Mouse (Mus musculus): ENCODE data around the gene Krtcap2.

Gene Krtcap2

DNA sequence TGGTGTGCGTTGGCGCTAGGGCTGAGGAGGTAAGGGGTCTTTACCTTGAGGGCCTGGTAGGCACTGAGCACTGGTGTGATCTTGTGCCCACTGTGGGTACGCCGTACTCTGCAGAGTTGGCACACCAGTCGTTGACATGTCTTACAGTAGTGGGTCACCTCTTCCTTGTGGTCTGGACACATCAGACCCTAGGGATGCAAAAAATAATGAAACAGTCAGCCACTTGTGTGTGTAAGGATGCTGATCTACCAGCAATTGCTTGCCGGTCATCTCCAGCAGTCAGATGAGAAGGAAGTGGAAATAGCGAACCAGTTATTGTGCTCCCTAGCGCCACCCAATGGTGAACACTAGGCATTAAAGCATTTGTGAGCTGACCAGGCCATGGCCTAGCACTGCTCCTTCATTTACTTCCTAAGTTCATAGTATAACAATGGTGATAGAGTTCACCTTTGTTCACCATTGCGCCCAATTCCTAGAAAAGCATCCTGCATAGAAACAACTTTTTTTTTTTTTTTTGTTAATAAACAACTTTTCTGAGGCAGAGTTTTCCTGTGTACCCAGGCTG, 3.4 kb upstream of the Krtcap2 start:
- in situ Hi-C loops (cut with MboI; ENCODE audit: low pct_unique_long_range_greater_than_20kb in 1 of 2, low sequenced_read_pairs in 2 of 2, unreplicated experiment in 1 of 2), result no loop called here

DNA sequence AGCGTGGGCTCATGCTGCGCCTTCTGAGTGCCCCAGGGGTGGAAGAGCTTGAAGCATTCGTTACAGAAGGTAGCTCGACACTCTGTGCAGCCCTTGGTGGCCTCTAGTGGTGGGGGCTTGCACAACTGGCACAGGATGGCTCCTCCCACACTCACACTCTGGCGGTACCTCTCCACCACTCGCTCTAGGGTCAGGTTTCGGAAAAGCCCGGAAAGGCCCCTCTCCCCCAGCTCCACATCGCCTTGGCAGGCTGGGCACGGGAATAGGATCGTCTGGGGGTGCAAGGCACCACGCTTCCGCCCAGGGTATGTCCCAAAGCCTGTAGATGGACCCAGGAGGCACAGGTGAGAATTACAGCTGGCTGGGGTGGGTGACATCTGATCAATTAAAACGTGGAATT, 2.2 kb upstream of the Krtcap2 start:
- in situ Hi-C loops (cut with MboI; ENCODE audit: low pct_unique_long_range_greater_than_20kb in 1 of 2, low sequenced_read_pairs in 2 of 2, unreplicated experiment in 1 of 2), result no loop called here

DNA sequence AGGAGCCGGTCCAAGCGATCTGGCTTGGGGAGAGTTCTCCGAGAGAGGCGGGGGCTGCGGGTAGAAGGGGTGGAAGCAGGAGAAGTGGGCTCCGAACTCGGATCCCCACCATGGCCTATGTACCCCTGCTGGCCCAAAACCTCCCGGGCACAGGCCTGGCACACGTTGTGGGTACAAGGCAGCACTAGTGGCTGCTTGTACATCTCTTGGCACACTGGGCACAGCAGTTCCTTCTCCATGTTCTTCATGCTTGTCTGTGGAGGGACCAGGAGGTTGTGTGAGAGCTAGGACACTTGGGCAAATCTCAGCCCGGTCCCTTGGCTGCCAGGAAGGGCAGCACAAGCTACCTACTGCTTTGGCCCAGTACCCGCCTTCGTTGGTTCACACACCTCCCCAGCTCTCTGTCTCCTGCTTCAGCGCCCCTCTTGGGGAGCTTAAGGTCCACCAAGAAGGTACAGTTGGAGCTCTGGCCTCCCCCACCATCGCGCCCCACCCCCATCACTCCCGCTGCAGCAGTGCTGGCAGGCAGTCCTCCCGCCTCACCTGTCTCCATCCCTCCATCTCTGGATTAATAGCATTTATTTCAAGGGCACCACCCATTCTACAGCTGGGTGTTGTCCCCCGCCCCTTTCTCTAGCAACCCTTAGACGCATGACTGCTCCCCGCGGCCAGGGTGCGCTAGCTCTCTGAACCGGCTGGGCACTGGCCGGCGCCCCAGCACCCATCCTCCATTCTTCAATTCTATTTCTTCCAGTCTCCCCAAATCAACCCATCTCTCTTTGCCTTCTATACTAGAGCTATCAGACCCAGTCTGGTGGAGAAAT, 1.4 kb upstream of the Krtcap2 start:
- in situ Hi-C loops (cut with MboI; ENCODE audit: low pct_unique_long_range_greater_than_20kb in 1 of 2, low sequenced_read_pairs in 2 of 2, unreplicated experiment in 1 of 2), result no loop called here

DNA sequence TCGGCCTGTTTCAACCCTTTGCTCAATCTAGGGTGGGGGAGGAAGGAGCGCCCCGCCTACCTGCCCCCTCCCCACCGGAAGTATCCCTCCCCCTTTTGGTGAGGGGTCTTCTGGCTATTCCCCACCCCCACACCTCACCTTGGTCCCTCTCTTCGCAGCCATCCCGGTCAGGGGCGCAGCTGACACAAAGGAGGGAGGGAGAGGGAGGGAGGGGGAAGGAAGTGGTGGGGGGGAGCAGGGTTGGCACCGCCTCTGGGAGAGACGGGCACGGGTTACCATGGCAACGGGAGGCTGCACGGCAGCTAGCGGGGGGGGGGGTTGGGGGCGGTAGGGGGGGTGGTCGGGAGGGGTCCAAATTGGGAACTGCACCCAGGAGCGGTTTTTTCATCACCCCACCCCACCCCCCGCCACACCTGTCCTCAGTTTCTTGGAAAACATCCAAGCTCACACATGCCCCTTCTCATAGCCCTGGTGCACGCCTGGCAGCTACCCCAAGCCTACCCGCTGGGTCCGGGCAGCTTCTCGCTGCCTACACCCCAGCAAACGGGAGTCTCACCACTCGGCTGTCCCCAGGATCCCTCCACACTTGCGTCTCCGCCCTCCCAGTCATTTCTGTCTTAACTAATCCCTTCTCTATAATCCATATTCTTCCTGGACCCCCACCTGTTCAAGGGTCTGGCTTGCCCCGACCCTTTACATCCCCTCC, 631 bp upstream of the Krtcap2 start:
- in situ Hi-C loops (cut with MboI; ENCODE audit: low pct_unique_long_range_greater_than_20kb in 1 of 2, low sequenced_read_pairs in 2 of 2, unreplicated experiment in 1 of 2), result loop anchor here in 1 of 2 experiments (5.0 kb wide), 1 partner anchor 37 kb away; the partner anchor contains the start of gene Efna1

DNA sequence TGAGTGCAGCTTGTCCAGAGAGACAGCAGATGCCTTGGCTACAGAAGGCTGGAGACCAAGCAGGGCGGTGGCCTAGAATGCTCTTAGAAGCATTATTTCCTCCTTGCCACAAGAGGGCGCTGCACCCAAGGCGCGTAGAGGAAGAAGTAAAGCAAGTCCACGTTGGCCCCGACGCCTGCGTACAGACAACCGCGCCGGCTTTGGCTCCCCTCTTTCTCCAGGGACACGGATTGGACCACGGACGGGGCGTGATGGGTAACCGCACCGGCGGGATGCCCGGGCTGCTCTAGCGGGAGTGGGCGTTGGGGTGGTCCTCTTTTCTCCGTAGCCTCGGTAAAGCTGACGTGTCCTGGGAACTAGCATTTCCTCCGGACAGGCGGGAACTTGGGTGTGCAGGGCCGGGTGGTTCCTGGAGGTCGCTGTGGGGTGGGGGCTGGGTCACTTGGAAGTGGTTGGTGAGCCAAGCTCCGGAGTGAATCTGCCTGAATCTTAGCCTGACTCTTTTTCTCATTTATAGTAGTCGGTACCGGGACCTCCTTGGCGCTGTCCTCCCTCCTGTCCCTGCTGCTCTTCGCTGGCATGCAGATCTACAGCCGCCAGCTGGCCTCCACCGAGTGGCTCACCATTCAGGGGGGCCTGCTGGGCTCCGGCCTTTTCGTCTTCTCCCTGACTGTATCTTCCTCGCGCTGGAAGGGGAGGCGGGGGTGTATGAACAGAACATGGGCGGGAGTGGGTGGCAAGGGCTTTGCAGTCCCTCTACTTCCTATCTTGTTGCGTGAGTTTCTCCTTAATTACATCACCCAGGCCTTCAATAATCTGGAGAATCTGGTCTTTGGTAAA, 715 bp downstream of the Krtcap2 start, which contains the start of gene Trim46:
Gene Trim46 (minus strand): TSS at position 49 of the 840 bp plus-strand sequence.
- in situ Hi-C loops (cut with MboI; ENCODE audit: low pct_unique_long_range_greater_than_20kb in 1 of 2, low sequenced_read_pairs in 2 of 2, unreplicated experiment in 1 of 2), result loop anchor here in 1 of 2 experiments (5.0 kb wide), 1 partner anchor 36 kb away; the partner anchor contains the start of gene Efna1

DNA sequence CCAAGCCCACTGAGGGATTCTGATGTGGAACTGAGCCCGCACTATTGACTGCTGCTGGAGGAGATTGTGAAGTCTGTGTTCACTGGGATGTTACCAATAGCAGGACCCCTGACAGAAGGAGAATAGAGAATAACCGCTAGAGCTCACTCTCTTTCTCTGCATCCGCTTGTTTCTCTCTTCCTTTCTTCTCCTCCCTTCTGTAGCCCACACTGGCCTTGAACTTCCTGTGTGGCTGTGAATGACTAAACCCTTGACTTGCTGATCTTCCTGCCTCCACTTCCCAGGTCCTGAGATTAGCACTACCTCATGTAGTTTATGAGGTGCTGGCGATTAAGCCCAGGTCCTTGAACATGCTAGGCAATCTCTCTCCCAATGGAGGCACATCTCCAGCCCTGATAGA, 1.7 kb downstream of the Krtcap2 start:
- in situ Hi-C loops (cut with MboI; ENCODE audit: low pct_unique_long_range_greater_than_20kb in 1 of 2, low sequenced_read_pairs in 2 of 2, unreplicated experiment in 1 of 2), result loop anchor here in 1 of 2 experiments (5.0 kb wide), 1 partner anchor 35 kb away; the partner anchor contains the start of gene Efna1

DNA sequence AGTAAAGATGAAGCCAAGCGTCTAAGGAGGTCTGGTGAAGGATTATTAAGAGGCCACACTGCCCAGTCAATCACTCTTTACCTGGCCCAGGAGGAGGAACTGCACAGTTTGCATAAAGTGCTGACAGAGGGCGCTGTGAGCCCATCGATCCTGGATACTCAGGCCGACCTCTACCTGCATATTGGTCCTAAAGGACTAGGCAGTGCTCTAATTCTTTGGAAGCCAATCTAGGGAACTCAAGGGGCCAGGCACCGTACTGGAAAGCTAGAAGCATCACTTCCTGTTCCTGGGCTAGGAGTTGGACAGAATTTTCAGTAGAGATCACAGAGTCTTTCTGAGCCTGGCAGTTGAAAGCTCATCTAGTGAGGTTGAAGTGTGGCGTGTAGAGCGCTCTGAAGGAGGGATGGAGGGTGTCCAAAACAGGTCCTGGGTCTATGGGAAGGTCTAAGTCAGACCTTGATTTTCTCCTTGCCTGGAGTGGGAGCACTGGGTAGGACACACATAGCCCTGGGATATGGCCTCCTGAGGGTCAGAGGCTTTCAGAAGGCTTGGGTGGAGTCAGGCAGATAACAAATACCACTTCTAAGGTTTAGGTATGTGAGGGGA, 4.8 kb downstream of the Krtcap2 start:
- in situ Hi-C loops (cut with MboI; ENCODE audit: low pct_unique_long_range_greater_than_20kb in 1 of 2, low sequenced_read_pairs in 2 of 2, unreplicated experiment in 1 of 2), result no loop called here

DNA sequence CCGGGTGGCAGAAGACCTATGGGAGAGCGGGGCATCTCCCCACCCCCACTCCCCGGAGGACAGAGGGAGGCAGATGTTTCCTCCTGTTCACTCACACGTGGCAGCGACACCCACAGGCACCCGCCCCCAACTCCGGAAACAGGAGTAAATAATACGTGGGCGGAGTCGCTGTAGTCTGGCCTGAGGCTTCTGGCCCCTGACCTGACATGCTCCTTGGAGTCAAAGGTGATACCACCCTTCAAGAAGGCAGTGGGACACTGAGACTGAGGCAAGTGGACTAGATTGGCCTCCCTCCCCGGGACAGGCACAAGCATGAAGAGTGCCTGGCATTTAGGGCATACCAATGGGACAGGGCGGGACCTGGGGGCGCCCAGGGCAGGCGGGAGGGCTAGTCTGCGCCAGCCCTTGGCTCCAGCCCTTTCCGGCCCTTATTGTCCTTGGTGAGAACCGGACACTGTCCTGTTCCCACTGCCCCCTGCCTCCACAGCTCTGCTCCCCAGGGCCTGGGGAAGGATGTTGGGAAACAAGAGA, 5.7 kb downstream of the Krtcap2 start:
- in situ Hi-C loops (cut with MboI; ENCODE audit: low pct_unique_long_range_greater_than_20kb in 1 of 2, low sequenced_read_pairs in 2 of 2, unreplicated experiment in 1 of 2), result no loop called here

DNA sequence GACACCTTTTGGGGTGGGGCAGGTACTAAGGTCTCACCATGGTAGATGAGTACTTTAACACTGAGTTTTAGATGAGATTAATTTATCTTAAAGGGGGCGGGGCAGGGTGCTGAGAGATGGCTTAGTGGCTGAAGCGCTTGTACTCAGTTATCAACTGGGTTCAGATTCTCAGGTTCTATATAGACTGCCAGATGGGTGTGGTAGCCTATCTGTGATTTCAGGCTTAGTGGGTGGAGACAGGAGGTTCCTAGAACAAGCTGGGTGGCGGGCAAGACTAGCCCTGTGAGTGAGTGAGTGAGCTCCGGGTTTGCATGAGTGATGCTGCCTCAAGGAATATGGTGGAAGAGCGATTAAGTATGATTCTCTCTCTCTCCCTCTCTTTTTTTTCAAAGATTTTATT, 9.2 kb downstream of the Krtcap2 start:
- in situ Hi-C loops (cut with MboI; ENCODE audit: low pct_unique_long_range_greater_than_20kb in 1 of 2, low sequenced_read_pairs in 2 of 2, unreplicated experiment in 1 of 2), result no loop called here

DNA sequence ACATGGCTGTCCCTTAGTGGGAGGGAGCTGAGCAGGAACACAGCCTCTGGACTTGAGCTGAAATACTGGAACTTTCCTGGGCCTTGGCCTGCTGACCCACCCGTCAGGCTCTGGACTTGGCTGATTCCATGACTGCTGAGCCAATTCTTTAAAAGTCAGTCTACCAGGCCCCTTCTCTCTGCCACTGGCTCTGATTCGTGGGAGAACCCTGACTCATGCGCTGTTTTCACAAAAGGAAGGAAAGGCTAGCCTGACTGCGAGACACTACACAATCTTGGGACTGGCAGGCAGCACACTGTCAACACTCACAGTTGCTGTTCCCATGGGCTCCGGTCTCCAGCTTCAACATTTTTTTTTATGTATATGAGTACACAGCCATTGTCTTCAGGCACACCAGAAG, 10.4 kb downstream of the Krtcap2 start:
- in situ Hi-C loops (cut with MboI; ENCODE audit: low pct_unique_long_range_greater_than_20kb in 1 of 2, low sequenced_read_pairs in 2 of 2, unreplicated experiment in 1 of 2), result no loop called here

DNA sequence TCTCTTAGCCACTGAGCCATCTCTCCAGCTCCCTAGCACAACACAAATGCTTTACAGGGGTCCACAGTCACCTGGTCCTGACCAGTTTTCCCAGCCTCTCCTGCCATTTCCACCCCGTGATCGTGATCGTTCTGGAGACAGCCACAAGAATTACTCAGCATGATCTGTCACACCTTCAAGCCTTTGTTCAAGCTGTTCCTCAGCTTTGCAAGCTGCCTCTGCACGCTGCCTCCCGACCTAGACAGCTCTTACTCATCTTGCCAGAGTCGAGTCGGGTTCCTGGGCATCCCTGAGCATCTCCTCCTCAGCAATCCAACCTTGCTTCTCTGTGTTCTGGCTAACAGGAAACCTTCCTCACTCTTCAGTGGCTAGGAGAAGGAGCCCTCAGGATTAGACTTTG, 13.3 kb downstream of the Krtcap2 start, which contains the start of gene Dpm3:
Gene Dpm3 (plus strand): TSS at position 283 of the 400 bp plus-strand sequence.
- in situ Hi-C loops (cut with MboI; ENCODE audit: low pct_unique_long_range_greater_than_20kb in 1 of 2, low sequenced_read_pairs in 2 of 2, unreplicated experiment in 1 of 2), result no loop called here

DNA sequence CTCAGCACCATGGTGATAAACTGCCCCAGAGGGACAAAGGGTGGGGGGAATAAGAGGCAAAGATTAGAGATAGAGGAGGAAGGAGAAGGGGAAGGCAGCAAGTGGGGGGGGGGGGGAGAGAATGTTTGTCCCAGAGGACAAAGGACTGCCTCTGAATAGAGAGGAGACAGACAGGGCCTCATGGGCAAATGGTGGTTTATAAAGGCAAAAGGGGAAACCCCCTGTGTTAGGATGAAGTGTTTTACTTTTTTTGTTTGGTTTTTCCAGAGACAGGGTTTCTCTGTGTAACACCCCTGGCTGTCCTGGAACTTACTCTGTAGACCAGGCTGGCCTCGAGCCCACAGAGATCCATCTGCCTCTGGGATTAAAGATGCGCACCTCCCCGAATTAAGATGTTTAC, 14.4 kb downstream of the Krtcap2 start:
- in situ Hi-C loops (cut with MboI; ENCODE audit: low pct_unique_long_range_greater_than_20kb in 1 of 2, low sequenced_read_pairs in 2 of 2, unreplicated experiment in 1 of 2), result no loop called here

DNA sequence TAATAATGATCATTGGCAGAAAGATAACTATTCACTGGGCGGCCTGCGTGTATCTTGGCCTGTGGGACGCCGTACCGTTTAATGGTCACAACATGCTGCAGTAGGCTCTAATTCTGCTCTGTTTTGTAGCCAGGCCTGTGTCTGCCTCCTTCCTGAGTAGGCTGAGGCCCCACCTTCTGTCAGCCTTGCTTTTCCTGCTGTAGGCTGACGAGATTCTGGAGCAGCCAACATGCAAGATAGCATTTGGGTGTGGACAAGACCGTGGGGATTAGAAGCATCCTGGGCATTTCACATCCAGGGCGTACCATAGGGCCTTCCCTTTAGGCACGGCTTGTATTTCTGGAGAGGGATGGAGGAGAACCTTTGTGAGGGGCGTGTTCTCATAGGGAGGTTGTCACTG, 16.7 kb downstream of the Krtcap2 start:
- in situ Hi-C loops (cut with MboI; ENCODE audit: low pct_unique_long_range_greater_than_20kb in 1 of 2, low sequenced_read_pairs in 2 of 2, unreplicated experiment in 1 of 2), result no loop called here

DNA sequence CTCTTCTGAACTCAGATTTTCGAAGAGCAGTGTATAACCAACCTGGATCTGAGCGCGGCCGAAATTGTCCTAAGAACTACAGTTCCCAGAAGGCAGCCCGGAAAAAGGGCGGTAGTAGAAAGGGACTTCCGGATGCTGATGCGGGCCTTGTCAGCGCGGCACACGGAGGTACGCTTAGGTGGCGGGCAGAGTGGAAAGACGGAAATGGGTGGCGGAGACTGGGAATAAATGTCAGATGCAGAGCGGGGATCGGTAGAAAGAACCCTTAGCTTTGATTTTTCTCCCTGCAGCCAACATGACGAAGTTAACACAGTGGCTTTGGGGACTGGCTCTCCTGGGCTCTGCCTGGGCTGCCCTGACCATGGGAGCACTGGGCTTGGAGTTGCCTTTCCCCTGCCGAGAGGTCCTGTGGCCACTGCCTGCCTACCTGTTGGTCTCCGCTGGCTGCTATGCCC, 20.7 kb downstream of the Krtcap2 start:
- in situ Hi-C loops (cut with MboI; ENCODE audit: low pct_unique_long_range_greater_than_20kb in 1 of 2, low sequenced_read_pairs in 2 of 2, unreplicated experiment in 1 of 2), result no loop called here

DNA sequence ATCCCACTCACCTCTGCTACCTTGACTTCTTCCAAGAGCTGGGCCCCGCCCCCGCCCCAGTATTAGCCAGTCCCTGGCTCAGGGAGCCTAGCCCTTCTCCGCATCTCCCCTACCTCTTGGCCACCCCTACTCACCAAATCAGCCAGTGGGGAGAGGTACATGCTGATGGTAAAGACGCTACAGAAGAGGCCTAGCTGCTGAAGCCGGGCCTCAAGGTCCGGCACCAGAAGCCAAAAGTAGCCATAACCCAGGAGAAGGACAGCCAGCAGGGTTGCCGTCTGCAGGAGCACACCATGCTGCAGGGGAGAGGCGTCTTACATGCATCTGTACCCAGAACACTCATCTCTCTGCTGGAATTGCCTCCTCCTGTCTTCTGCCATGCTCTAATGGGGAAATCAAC, 23.1 kb downstream of the Krtcap2 start:
- in situ Hi-C loops (cut with MboI; ENCODE audit: low pct_unique_long_range_greater_than_20kb in 1 of 2, low sequenced_read_pairs in 2 of 2, unreplicated experiment in 1 of 2), result no loop called here

DNA sequence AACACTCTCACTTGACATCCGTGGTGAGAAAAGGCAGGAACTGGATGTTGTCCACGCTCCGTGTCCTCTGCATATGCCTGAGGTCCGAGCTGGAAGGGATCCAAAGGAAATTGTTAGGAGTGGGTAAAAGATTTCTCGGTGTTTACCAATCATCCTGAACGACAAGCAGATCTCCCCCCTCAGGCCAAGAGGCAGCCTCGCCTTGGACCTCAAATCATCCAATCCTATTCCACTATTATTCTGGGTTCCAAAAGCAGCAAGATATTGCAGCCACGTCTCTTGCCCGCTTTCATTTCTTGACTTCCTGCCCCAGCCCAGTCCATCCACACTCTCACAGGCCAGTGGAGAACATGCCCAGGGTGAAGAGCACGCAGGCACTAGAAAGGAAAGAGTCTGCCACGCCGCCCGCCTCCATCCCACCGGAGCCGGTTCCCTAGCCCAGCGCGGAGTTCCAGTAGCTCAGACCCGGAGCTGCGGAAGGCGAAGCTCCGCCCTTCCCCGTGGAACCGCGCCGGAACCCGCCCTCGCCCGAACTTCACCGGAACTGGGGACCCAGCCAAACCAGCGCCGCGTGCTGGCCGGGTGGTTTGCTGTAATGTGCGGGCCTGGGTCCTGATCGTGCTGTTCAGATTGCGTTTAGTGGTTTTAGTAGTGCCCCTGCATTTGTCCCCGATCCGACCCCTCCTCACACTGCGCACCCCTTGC, 24.4 kb downstream of the Krtcap2 start, which contains the start of gene Slc50a1:
Gene Slc50a1 (minus strand): TSS at position 520 of the 705 bp plus-strand sequence.
- in situ Hi-C loops (cut with MboI; ENCODE audit: low pct_unique_long_range_greater_than_20kb in 1 of 2, low sequenced_read_pairs in 2 of 2, unreplicated experiment in 1 of 2), result no loop called here

DNA sequence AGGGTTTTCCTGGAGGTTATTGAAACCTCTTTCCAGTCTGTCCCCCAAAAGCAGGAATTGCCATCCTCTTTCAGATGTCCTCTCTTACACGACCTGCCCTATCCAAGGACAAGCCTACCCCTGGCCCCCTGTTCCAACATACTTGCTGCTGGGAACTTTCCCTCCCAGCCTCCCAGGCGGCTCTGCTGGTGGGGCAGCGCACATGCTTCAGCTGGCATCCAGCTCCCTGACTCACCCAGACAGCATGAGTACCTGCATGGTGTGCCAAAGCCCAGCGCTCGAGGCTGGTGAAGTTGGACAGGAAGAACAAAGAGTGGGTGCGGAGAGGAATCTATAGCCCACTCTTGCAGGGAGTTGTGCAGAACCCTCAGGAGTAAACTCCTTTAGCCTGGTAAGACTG, 25.1 kb downstream of the Krtcap2 start:
- in situ Hi-C loops (cut with MboI; ENCODE audit: low pct_unique_long_range_greater_than_20kb in 1 of 2, low sequenced_read_pairs in 2 of 2, unreplicated experiment in 1 of 2), result no loop called here
